Mouse (Mus musculus) heart, embryonic 15.5 days (tissue): ENCODE measurements at regions not wholly inside any gene's neighbourhood (a gene's known extent, or its start where the extent isn't known, plus 50 kb on each side); places are given as distances from the start of the nearest gene placed in this dataset.

Experiments used
- ATAC-seq: fragments of 200-750 bp; cut with Nextera tagmentation; replicated peaks from 2 replicates; pipeline ENCODE4 v1.8.0; 2017; ENCODE audit warnings: low read depth, moderate TSS enrichment; ENCODE audit not compliant: insufficient number of reproducible peaks, insufficient read depth, low FRiP score
- H3K27ac ChIP-seq: fragments of 300-500 bp; sonication (generic); 2 replicates; pipeline ENCODE4 v1.5.1; 2015; ENCODE audit warnings: mild to moderate bottlenecking, inconsistent platforms
- H3K27me3 ChIP-seq: fragments of 300-500 bp; sonication (generic); 2 replicates; pipeline ENCODE4 v1.6.1; 2015; ENCODE audit warnings: inconsistent platforms
- H3K36me3 ChIP-seq: fragments of 300-500 bp; sonication (generic); 2 replicates; pipeline ENCODE4 v1.6.1; 2015; ENCODE audit warnings: mild to moderate bottlenecking, inconsistent platforms
- H3K4me1 ChIP-seq: fragments of 300-500 bp; sonication (generic); replicated peaks from 2 replicates; pipeline ENCODE4 v1.6.1; 2015; ENCODE audit warnings: inconsistent platforms
- H3K4me2 ChIP-seq: fragments of 300-500 bp; sonication (generic); 2 replicates; pipeline ENCODE4 v1.6.1; 2015; ENCODE audit warnings: inconsistent platforms, mild to moderate bottlenecking, moderate library complexity
- H3K4me3 ChIP-seq: fragments of 300-500 bp; sonication (generic); 2 replicates; pipeline ENCODE4 v1.5.1; 2015; ENCODE audit warnings: mild to moderate bottlenecking, inconsistent platforms
- H3K9ac ChIP-seq: fragments of 300-500 bp; sonication (generic); 2 replicates; pipeline ENCODE4 v1.6.1; 2015; ENCODE audit warnings: mild to moderate bottlenecking, inconsistent platforms
- H3K9me3 ChIP-seq: fragments of 300-500 bp; sonication (generic); replicated peaks from 2 replicates; pipeline ENCODE4 v1.6.1; 2016; ENCODE audit warnings: inconsistent platforms
- WGBS: fragments of 180-500 bp; shearing (Covaris S2); methylation state at CpG from one replicate; pipeline ENCODE4 v1.1.7; 2015; ENCODE audit warnings: mixed read lengths; 5-methylcytosine and 5-hydroxymethylcytosine counted together

GRCm38 (mm10) chr5:47339807-47340206 lies 643.1 kb upstream of the Slit2 start:
- no peak overlapping the region for H3K4me3 ChIP-seq
- no peak for ATAC-seq
- no peak overlapping the region for H3K9ac ChIP-seq
- H3K27ac ChIP-seq = no peak overlapping the region
- H3K4me1 ChIP-seq = no peaks in the 10 kb centered on the region
- H3K36me3 ChIP-seq = no peaks in the 10 kb centered on the region
- no peak overlapping the region for H3K4me2 ChIP-seq
- H3K27me3 ChIP-seq = no peaks in the 10 kb centered on the region
- WGBS = 65% methylated on average over 6 of the region's 6 CpGs
- H3K9me3 ChIP-seq = no peaks in the 10 kb centered on the region

GRCm38 (mm10) chr5:47370184-47370583 lies 612.8 kb upstream of the Slit2 start:
- Histone ChIP-seq H3K4me2 (no peak overlapping the region), H3K36me3 (no peaks in the 10 kb centered on the region), H3K27me3 (no peaks in the 10 kb centered on the region), H3K27ac (no peak overlapping the region), H3K4me3 (no peak overlapping the region), H3K4me1 (no peaks in the 10 kb centered on the region), H3K9me3 (no peaks in the 10 kb centered on the region), H3K9ac (no peak overlapping the region)
- no peak for ATAC-seq
- 85% methylated on average over 4 of the region's 4 CpGs for WGBS

- no peak for ATAC-seq
- Histone ChIP-seq H3K27ac (no peak overlapping the region), H3K4me3 (no peak overlapping the region), H3K9me3 (no peaks in the 10 kb centered on the region), H3K4me1 (no peaks in the 10 kb centered on the region), H3K9ac (no peak overlapping the region), H3K27me3 (no peaks in the 10 kb centered on the region), H3K36me3 (no peaks in the 10 kb centered on the region), H3K4me2 (no peak overlapping the region)
- 42% methylated on average over 1 of the region's 1 CpGs for whole genome bisulfite sequencing
Observed at GRCm38 (mm10) chr5:47385930-47386329, 597.0 kb upstream of the Slit2 start.

- WGBS = 51% methylated on average over 5 of the region's 5 CpGs
- Histone ChIP-seq H3K4me1 (no peaks in the 10 kb centered on the region), H3K4me2 (no peak overlapping the region), H3K36me3 (no peaks in the 10 kb centered on the region), H3K9ac (no peak overlapping the region), H3K9me3 (no peaks in the 10 kb centered on the region), H3K4me3 (no peak overlapping the region), H3K27me3 (no peaks in the 10 kb centered on the region), H3K27ac (no peak overlapping the region)
- no peak; the same call in 1 of the 2 replicates for ATAC-seq
Observed at GRCm38 (mm10) chr5:47386750-47387149, 596.2 kb upstream of the Slit2 start.

- no peaks in the 10 kb centered on the region for H3K27me3 ChIP-seq
- no peak overlapping the region for H3K27ac ChIP-seq
- no peak overlapping the region for H3K4me3 ChIP-seq
- no peaks in the 10 kb centered on the region for H3K9me3 ChIP-seq
- no peak overlapping the region for H3K9ac ChIP-seq
- H3K4me2 ChIP-seq = no peak overlapping the region
- H3K4me1 ChIP-seq = no peaks in the 10 kb centered on the region
- WGBS = 69% methylated on average over 2 of the region's 2 CpGs
- ATAC-seq = no peak
- no peaks in the 10 kb centered on the region for H3K36me3 ChIP-seq
Observed at GRCm38 (mm10) chr5:47390735-47391134, 592.2 kb upstream of the Slit2 start.

GRCm38 (mm10) chr5:47396874-47397273 lies 586.1 kb upstream of the Slit2 start:
- Histone ChIP-seq H3K4me1 (no peaks in the 10 kb centered on the region), H3K27ac (no peak overlapping the region; the same call in 1 of the 2 replicates), H3K4me2 (no peak overlapping the region), H3K4me3 (no peak overlapping the region), H3K27me3 (no peaks in the 10 kb centered on the region), H3K36me3 (no peaks in the 10 kb centered on the region), H3K9ac (no peak overlapping the region), H3K9me3 (no peaks in the 10 kb centered on the region)
- WGBS = 65% methylated on average over 9 of the region's 9 CpGs
- no peak for ATAC-seq

- H3K27ac ChIP-seq = no peak overlapping the region
- H3K9me3 ChIP-seq = no peaks in the 10 kb centered on the region
- ATAC-seq = no peak
Observed at GRCm38 (mm10) chr5:47421916-47422315, 561.0 kb upstream of the Slit2 start.

GRCm38 (mm10) chr5:47426040-47426439 lies 556.9 kb upstream of the Slit2 start:
- no peaks in the 10 kb centered on the region for H3K4me1 ChIP-seq
- no peak for ATAC-seq
- no peak overlapping the region for H3K4me2 ChIP-seq
- H3K9ac ChIP-seq = no peak overlapping the region
- WGBS = 87% methylated on average over 4 of the region's 4 CpGs
- no peaks in the 10 kb centered on the region for H3K27me3 ChIP-seq
- H3K27ac ChIP-seq = no peak overlapping the region
- no peaks in the 10 kb centered on the region for H3K9me3 ChIP-seq
- no peak overlapping the region for H3K4me3 ChIP-seq
- no peaks in the 10 kb centered on the region for H3K36me3 ChIP-seq

More at GRCm38 (mm10) chr5:47421916-47422315, 561.0 kb upstream of the Slit2 start:
- Histone ChIP-seq H3K27me3 (no peaks in the 10 kb centered on the region), H3K9ac (no peak overlapping the region), H3K4me2 (no peak overlapping the region), H3K4me3 (no peak overlapping the region), H3K4me1 (no peaks in the 10 kb centered on the region), H3K36me3 (no peaks in the 10 kb centered on the region)
- WGBS = 55% methylated on average over 2 of the region's 2 CpGs

GRCm38 (mm10) chr5:47426467-47426866 lies 556.5 kb upstream of the Slit2 start:
- 67% methylated on average over 6 of the region's 6 CpGs for WGBS
- no peaks in the 10 kb centered on the region for H3K4me1 ChIP-seq
- no peaks in the 10 kb centered on the region for H3K36me3 ChIP-seq
- H3K4me3 ChIP-seq = no peak overlapping the region
- H3K9ac ChIP-seq = no peak overlapping the region
- H3K4me2 ChIP-seq = no peak overlapping the region
- no peaks in the 10 kb centered on the region for H3K9me3 ChIP-seq
- H3K27me3 ChIP-seq = no peaks in the 10 kb centered on the region
- ATAC-seq = no peak
- no peak overlapping the region for H3K27ac ChIP-seq

GRCm38 (mm10) chr5:47429217-47430172 lies 553.4 kb upstream of the Slit2 start:
- 66% methylated on average over 10 of the region's 10 CpGs for WGBS
- ATAC-seq = no peak
- no peak overlapping the region for H3K4me2 ChIP-seq
- H3K27ac ChIP-seq = no peak overlapping the region
- no peaks in the 10 kb centered on the region for H3K36me3 ChIP-seq
- no peak overlapping the region for H3K9ac ChIP-seq
- no peaks in the 10 kb centered on the region for H3K27me3 ChIP-seq
- H3K9me3 ChIP-seq = no peaks in the 10 kb centered on the region
- H3K4me1 ChIP-seq = no peaks in the 10 kb centered on the region
- no peak overlapping the region for H3K4me3 ChIP-seq

- no peak for ATAC-seq
- H3K4me1 ChIP-seq = no peaks in the 10 kb centered on the region
- H3K27ac ChIP-seq = no peak overlapping the region
- H3K9me3 ChIP-seq = no peaks in the 10 kb centered on the region
- no peak overlapping the region for H3K9ac ChIP-seq
- no peak overlapping the region for H3K4me3 ChIP-seq
- 47% methylated on average over 5 of the region's 5 CpGs for WGBS
- H3K36me3 ChIP-seq = no peaks in the 10 kb centered on the region
- no peaks in the 10 kb centered on the region for H3K27me3 ChIP-seq
- H3K4me2 ChIP-seq = no peak overlapping the region
Observed at GRCm38 (mm10) chr5:47431599-47432328, 551.2 kb upstream of the Slit2 start.
